Mouse (Mus musculus) brain, embryonic 14.5 days (tissue): ENCODE data around the gene Cdk19.

Source experiments
- CTCF ChIP-seq: fragments of 200-500 bp; IDR thresholded peaks from 2 replicates; pipeline ENCODE4 v1.5.1; 2012; ENCODE audit warnings: inconsistent platforms, mild to moderate bottlenecking, moderate library complexity, borderline replicate concordance; ENCODE audit not compliant: insufficient read depth, insufficient read length; ENCODE audit errors: extremely low read depth
- POLR2A ChIP-seq: fragments of 200-500 bp; IDR thresholded peaks from 2 replicates; pipeline ENCODE4 v1.6.1; 2012; ENCODE audit warnings: mild to moderate bottlenecking, inconsistent platforms, borderline replicate concordance; ENCODE audit not compliant: poor library complexity, insufficient read depth, insufficient read length, severe bottlenecking; ENCODE audit errors: extremely low read depth

DNA sequence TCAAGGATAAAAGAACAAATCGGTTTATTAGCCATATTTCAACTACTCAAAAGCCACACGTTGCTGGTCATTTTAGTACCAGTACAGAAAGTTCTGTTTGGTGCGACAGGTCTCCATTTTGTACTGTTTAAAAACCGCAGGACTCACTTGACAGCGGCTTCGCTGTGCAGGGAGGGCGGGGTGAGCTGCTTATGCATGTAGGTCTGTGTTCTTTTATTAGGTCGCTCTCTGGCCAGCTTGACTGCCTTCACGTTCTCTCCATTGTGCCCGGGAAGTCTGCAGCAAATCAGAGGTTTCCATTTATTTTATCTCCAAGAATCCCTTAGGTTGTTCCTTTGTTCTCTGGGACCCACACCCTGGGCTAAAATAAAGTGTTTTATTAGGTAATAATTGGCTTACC lies 152.4 kb downstream of the Cdk19 start:
- TF ChIP-seq CTCF (no peak), POLR2A (no peak)
